Mouse (Mus musculus) bone marrow, adult 2 months (tissue): Measurements from ENCODE around the gene Cdkl3.

Experiments used
- CTCF ChIP-seq: fragments of 200-500 bp; IDR thresholded peaks from 2 replicates; pipeline ENCODE4 v1.5.1; 2011; ENCODE audit warnings: low read length, control low read depth; ENCODE audit not compliant: control insufficient read depth, insufficient read depth
- POLR2A ChIP-seq: fragments of 200-500 bp; IDR thresholded peaks from 2 replicates; pipeline ENCODE4 v1.6.1; 2011; ENCODE audit warnings: low read depth, mild to moderate bottlenecking, control low read depth, low read length, borderline replicate concordance; ENCODE audit not compliant: control insufficient read depth

GRCm38 (mm10) chr11:52011011-52011410 lies 7.0 kb downstream of the Cdkl3 start:
- TF ChIP-seq POLR2A = no peak
- TF ChIP-seq CTCF = no peak
